Mouse (Mus musculus) embryonic stem cell, embryonic (primary cell): ENCODE measurements at regions not wholly inside any gene's neighbourhood (a gene's known extent, or its start where the extent isn't known, plus 50 kb on each side); places are given as distances from the start of the nearest gene placed in this dataset.

ENCODE experiments used
- CTCF ChIA-PET, 4 experiments: fragments of 300-600 bp in 2 of 4; fragments of 350-600 bp in 2 of 4; sonication (Branson Sonifier 250); formaldehyde crosslinking; loops; one replicate each; lab custom pipeline; 2022; ENCODE audit warnings: inconsistent platforms in 2 of 4; lab: Charles Lee
- POLR2A ChIA-PET, 4 experiments: fragments of 300-600 bp in 2 of 4; fragments of 350-600 bp in 2 of 4; sonication (Branson Sonifier 250); formaldehyde crosslinking; loops; one replicate each; lab custom pipeline; 2022; ENCODE audit warnings: antibody characterized with exemption in 4 of 4, inconsistent platforms in 1 of 4; lab: Charles Lee

DNA sequence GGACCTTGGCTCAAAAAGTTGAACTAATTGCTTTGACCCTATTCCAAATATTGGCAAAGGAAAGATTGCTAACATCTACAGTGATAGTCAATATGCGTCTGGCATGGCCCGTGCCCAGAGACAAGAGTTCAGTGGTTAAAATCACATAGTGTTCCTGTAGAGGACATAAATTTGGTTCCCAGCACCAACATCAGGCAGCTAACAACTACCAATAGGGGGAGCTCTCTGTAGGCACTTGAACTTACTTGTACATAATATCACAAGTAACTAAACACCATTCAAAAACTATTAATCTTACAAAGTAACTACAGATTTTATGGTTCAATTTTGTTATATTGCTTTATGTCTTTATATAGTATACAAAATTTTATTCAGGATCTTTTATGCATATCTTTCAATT is 74.3 kb downstream of the Serpinb9g start:
- ChIA-PET POLR2A (no interaction called here), CTCF (interaction anchor here in 3 of 4 experiments (0.7 to 1.2 kb wide), 5 partner anchors 203 to 390 kb away, joined by 3 to 4 read pairs (median 4); no protein-coding TSS in a partner anchor)

DNA sequence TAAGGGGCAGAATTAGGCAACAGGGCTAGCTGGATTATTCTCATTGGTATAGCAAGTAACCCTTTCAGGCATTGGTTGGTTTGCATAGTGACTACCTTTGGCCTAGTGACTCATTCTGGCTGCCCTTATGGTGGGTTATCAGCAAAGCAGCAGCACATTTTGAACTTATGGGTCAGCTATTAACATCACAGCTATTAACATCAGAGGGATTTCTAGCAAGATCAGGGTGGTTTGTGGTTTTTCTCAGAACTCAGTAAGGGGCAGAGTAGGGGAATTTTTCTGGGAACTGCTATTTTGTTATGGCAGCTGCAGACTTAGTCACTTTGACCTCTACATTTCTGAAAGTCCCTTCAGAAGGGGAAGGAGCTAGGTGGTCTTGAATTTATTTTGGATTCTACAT is 75.1 kb downstream of the Serpinb9g start:
- CTCF ChIA-PET, result no interaction called here
- POLR2A ChIA-PET, result no interaction called here

DNA sequence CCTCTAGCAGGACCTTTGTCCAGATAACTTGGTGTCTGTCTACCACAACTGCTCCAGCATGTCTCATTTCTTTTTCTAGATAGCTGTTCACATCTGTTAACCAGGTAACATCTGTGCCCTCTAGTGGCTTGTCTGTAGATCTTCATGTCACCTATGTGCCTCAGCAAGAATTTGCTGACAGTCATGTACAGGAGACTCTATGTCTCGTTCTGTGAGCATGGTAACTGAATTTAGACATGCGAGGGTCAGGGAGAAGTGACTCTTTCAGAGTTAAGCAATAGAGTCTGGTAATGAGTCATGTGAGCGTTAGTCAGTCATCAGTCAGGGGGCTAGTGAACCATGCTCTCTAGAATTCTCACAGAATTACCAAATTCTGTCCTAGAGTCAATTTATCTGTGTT is 77.0 kb downstream of the Serpinb9g start:
- ChIA-PET POLR2A (no interaction called here), CTCF (interaction anchor here in 2 of 4 experiments (0.6 kb wide), 2 partner anchors 150 to 441 kb away, joined by 3 read pairs; partner anchors contain the start of genes Ripk1 (in 1 of the 2) and Serpinb6a (in 1 of the 2))

DNA sequence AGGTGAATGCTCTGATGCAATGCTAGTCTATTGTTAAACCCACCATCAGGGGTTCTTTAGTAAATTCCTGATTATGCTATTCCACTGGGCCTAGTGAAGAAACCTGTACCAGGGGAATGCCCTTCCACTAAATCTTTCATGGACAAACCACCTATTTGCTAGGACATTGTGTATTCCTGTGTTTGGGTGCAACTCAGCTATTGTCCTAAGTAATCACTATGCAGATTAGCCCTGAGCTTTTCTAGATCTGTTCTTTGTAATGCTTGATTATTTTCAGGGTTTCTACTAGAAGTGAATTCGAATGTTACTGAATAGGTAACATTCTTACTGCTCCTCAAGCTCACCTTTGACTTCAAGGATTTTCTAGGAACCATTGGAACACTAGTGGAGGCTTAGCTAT is 78.3 kb downstream of the Serpinb9g start:
- CTCF ChIA-PET, result no interaction called here
- POLR2A ChIA-PET, result interaction anchor here in 1 of 4 experiments (1.8 kb wide), 1 partner anchor 342 kb away, joined by 6 read pairs; the partner anchor contains the start of gene Serpinb6c

DNA sequence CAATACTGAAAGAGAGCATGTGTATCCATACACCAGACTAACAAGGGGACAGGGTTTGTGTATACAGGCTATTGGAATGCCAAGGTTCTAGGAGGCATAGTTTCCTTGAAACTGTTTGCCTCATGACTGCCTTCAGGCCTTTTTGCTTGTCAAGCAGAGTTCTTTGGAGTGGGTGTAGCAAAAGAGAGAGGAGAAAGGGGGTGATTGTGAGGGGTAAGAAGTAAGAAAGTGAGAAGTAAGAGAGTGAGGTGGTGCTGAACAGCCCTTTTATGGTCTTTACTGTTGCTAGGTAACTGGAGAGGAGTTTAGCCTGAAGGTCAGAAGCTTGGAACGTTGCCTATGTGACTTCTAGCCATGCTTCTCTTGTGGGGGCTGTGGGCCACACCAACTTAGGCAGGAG is 78.8 kb downstream of the Serpinb9g start:
- POLR2A ChIA-PET, result interaction anchor here in 1 of 4 experiments (1.8 kb wide), 1 partner anchor 342 kb away, joined by 6 read pairs; the partner anchor contains the start of gene Serpinb6c
- CTCF ChIA-PET, result no interaction called here

DNA sequence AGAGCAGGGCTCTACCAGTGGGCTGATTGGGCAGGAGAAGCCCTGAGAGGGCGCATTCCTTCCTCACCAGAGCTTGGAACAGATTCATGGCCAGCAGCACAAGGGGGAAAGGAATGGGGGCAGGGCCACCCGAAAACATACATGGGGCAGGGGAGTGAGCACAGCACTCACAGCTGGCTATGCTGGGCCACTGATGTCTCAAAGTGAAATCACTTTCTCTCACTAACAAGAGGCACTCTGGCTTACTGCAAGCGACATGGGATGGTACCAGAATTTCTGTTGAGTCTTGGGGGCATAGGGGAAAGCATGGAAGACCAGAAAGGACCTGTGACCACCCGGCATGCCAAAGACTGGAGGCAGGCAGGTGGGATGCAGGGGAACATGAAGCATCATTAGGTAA is 83.3 kb downstream of the Serpinb9g start:
- POLR2A ChIA-PET, result no interaction called here

DNA sequence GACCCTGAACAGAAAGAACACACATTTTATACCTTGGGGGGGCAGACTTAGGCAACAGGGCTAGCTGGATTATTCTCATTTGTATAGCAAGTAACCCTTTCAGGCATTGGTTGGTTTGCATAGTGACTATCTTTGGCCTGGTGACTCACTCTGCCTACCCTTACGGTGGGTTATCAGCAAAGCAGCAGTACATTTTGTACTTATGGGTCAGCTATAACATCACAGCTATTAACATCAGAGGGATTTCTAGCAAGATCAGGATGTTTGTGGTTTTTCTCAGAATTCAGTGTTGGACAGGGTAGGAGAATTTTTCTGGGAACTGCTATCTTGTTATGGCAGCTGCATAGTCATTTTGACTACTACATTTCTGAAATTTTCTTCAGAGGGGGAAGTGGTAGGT is 84.7 kb downstream of the Serpinb9g start:
- POLR2A ChIA-PET, result no interaction called here
- CTCF ChIA-PET, result no interaction called here

More for the DNA sequence above, 83.3 kb downstream of the Serpinb9g start:
- CTCF ChIA-PET, result no interaction called here

DNA sequence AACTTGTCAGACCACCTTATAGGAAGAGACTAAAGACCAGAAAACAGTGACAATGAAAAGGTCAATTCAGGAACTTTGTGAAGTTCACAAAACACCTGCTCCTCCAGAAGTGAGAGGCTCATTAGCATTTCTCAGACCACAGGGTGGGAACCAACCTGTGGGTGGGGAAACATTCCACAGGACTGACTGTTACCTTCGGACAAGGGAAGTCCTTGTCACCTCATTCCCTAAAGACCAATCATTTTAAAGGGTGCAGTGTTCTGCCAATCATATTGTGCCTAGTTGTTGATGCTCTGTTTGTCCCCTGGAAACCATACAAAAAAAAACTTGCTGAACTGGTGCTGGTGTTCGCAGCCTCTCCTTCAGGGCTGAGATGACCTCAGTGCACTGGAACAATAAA is 86.2 kb downstream of the Serpinb9g start:
- CTCF ChIA-PET, result interaction anchor here in 1 of 4 experiments (0.6 kb wide), 1 partner anchor 671 kb away, joined by 3 read pairs; no protein-coding TSS in a partner anchor
- POLR2A ChIA-PET, result no interaction called here

DNA sequence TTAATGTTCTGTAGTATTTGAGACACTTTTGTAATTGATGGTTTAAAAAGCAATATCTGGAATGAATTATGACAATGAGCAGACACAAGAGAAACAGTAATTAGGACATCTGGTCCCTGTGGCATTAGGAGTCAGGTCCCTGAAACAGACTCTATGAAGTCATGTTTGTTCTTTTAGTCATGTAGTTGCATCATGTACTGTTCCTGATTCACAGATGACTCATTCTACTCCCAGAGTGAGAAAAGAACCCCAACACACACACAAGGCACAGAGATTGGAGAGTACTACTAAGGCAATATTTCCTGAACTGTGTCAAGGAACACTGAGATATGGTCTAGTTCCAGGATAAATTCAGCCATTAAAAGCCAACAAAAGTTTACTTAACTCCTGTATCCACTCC is 75.1 kb upstream of the Serpinb6d start:
- ChIA-PET CTCF (no interaction called here), POLR2A (no interaction called here)
